Mouse (Mus musculus) forebrain, embryonic 13.5 days (tissue): ENCODE results near the gene Olfr1499. TPM values are rescaled to one million over a fixed set of nuclear protein-coding genes. Genes with fewer than 3 reads are reported as not detected.
"Not testable (repeated sequence)": the region's sequence is repeated elsewhere in the genome, so short reads cannot be mapped to it uniquely, and the experiment has no call there.

Experiments
- ATAC-seq: fragments of 200-750 bp; cut with Nextera tagmentation; 2 replicates; pipeline ENCODE4 v1.8.0; 2017
- H3K27ac ChIP-seq: fragments of 300-500 bp; sonication (generic); 2 replicates; pipeline ENCODE4 v1.5.1; 2015; ENCODE audit warnings: inconsistent platforms, mild to moderate bottlenecking, moderate library complexity
- H3K27me3 ChIP-seq: fragments of 300-500 bp; sonication (generic); 2 replicates; pipeline ENCODE4 v1.6.1; 2015; ENCODE audit warnings: mild to moderate bottlenecking, inconsistent platforms
- H3K36me3 ChIP-seq: fragments of 300-500 bp; sonication (generic); 2 replicates; pipeline ENCODE4 v1.6.1; 2015; ENCODE audit warnings: mild to moderate bottlenecking, inconsistent platforms; ENCODE audit not compliant: poor library complexity, severe bottlenecking
- H3K4me1 ChIP-seq: fragments of 300-500 bp; sonication (generic); 2 replicates; pipeline ENCODE4 v1.6.1; 2015; ENCODE audit warnings: inconsistent platforms
- H3K4me2 ChIP-seq: fragments of 300-500 bp; sonication (generic); 2 replicates; pipeline ENCODE4 v1.6.1; 2015; ENCODE audit warnings: inconsistent platforms, mild to moderate bottlenecking, moderate library complexity
- H3K4me3 ChIP-seq: fragments of 300-500 bp; sonication (generic); 2 replicates; pipeline ENCODE4 v1.5.1; 2015; ENCODE audit warnings: mild to moderate bottlenecking, inconsistent platforms
- H3K9ac ChIP-seq: fragments of 300-500 bp; sonication (generic); 2 replicates; pipeline ENCODE4 v1.6.1; 2015; ENCODE audit warnings: mild to moderate bottlenecking, inconsistent platforms
- H3K9me3 ChIP-seq: fragments of 300-500 bp; sonication (generic); replicated peaks from 2 replicates; pipeline ENCODE4 v1.6.1; 2016; ENCODE audit warnings: inconsistent platforms
- WGBS: fragments of 180-500 bp; shearing (Covaris S2); methylation state at CpG from one replicate; pipeline ENCODE4 v1.1.7; 2015; 5-methylcytosine and 5-hydroxymethylcytosine counted together
- polyA plus RNA-seq: library from polyadenylated mRNA; unstranded; fragments of >200 nt; fragmentation: Nextera tagmentation; extraction: Ambion mirVana; gene quantifications from 2 replicates; pipeline ENCODE4 v1.2.1, GENCODE M21; 2015

The Olfr1499 gene
- polyA plus RNA-seq: not detected in 2 replicates

DNA sequence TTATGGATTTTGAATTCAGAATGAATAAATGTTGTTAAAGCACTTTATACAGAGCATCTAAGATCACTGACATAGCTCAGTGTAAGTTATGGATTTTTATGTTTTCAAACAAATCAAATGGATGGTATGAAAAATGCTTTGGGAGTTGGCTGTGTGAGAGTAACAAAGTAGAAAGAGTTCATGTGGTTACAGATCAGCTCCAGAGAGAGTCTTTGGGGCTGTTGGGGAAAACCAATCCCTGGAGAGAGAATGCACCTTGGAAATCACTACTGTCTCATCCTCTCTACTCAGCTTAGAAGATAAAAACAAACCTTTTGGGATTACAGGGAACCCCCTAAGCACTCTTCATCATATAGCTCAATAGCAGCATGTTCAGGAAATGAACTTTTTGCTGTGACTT is at the start of gene Olfr1499:
Gene Olfr1499, minus strand, starts transcription at position 101 of the 400 bp plus-strand sequence.
- no peak for ATAC-seq
- H3K36me3 ChIP-seq: no peaks in the 10 kb centered on the region
- no peak within 1 kb of the TSS for H3K27ac ChIP-seq
- H3K9ac ChIP-seq: no peak within 1 kb of the TSS
- H3K4me3 ChIP-seq: no peak within 1 kb of the TSS
- no peaks in the 10 kb centered on the region for H3K4me1 ChIP-seq
- no peaks in the 10 kb centered on the region for H3K9me3 ChIP-seq
- no peaks in the 10 kb centered on the region for H3K27me3 ChIP-seq
- no peak within 1 kb of the TSS for H3K4me2 ChIP-seq

DNA sequence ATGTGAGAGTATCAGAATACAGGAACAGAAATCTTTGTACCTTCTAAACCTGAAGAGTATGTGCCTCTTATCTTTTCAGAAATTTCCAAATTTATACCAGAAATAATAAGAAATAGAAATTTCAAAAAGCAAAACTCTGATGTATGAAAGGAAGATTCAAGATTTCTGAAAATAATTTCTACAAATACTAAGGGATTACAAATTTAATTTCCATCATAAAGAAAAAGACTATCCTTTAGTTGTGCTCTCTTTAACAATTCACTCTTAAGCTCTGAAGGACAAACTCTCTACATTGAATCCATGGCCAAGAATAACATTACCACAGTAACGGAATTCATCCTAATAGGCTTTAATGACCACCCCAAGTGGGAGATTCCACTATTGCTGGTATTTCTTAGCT is 42.2 kb upstream of the Olfr1499 start, which contains the start of gene Olfr1502:
Gene Olfr1502, plus strand, starts transcription at position 301 of the 400 bp plus-strand sequence.
- no peaks in the 10 kb centered on the region for H3K27me3 ChIP-seq
- WGBS: 91% methylated on average over 1 of the region's 1 CpGs

DNA sequence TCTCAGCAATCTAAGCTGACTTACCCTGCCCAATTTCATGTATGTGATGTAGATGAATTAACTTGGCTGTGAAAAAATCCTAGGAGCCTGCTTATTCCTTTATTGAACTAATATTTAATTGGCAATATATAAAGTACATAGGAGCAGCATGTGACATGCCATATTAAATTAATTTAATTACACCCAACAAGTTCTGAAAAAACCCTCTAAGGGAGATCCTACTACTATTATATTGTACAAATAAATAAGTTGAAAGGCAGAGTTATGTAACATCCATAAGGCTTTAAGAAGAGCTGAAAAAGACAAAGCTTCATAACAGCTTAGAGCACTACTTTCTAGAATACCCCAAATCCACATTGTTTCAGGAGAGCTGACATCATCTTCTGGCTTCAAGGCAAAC is 31.3 kb upstream of the Olfr1499 start, which contains the start of gene Olfr1501:
Gene Olfr1501, minus strand, starts transcription at position 101 of the 400 bp plus-strand sequence.
- not testable (repeated sequence) for H3K27me3 ChIP-seq, H3K36me3 ChIP-seq, H3K9ac ChIP-seq, H3K4me3 ChIP-seq, ATAC-seq, H3K4me2 ChIP-seq, H3K9me3 ChIP-seq, H3K4me1 ChIP-seq, H3K27ac ChIP-seq

More for the DNA sequence above, 42.2 kb upstream of the Olfr1499 start, which contains the start of gene Olfr1502:
- ATAC-seq: no peak
- Histone ChIP-seq H3K9me3 (no peaks in the 10 kb centered on the region), H3K36me3 (no peaks in the 10 kb centered on the region), H3K9ac (no peak within 1 kb of the TSS), H3K27ac (no peak within 1 kb of the TSS), H3K4me3 (no peak within 1 kb of the TSS), H3K4me1 (no peaks in the 10 kb centered on the region), H3K4me2 (no peak within 1 kb of the TSS)

DNA sequence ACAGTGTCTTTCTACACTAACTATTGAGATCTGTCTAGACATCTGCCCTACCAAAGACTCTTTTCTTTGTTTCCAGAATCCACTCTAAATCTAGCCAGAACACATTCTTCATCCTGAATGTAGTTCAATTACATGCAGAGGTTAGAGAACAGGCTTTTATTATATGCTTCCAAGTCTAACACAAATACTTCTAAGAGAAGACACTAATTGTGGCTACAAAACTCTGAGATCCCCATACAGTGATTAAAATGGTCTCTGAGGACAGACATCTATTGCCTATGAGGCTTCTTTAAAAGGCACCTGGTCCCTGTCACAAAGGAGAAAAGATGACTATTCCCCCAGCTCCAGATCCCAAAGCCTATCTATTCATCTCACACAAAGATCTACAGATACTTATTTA is 11.1 kb upstream of the Olfr1499 start, which contains the start of gene Olfr1500:
Gene Olfr1500, minus strand, starts transcription at position 101 of the 400 bp plus-strand sequence.
- H3K4me3 ChIP-seq: no peak within 1 kb of the TSS
- no peak within 1 kb of the TSS for H3K4me2 ChIP-seq
- ATAC-seq: no peak
- no peaks in the 10 kb centered on the region for H3K36me3 ChIP-seq
- no peak within 1 kb of the TSS for H3K27ac ChIP-seq
- no peaks in the 10 kb centered on the region for H3K27me3 ChIP-seq
- no peak within 1 kb of the TSS for H3K9ac ChIP-seq
- H3K9me3 ChIP-seq: no peaks in the 10 kb centered on the region
- H3K4me1 ChIP-seq: no peaks in the 10 kb centered on the region

DNA sequence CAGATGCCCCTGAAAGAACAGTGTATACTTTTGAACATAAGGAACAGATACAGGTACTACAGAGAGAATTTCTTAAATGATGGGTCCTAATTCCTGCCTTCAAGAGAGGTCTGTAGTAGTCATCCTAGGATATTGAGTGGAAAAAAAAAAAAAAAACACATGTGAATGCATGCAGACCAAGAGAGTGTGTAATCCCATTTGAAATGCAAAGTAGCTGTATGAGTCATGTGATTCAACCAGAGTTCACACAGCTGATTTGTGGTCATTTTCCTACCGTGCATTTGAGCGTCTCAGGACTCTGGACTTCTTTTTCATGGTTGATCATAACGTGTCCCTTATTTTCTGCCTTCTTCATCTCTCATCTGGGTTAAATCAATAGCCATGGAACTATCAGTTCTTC is 9.2 kb upstream of the Olfr1499 start:
- Histone ChIP-seq H3K4me2 (no peak overlapping the region), H3K4me1 (no peaks in the 10 kb centered on the region), H3K27me3 (no peaks in the 10 kb centered on the region), H3K9me3 (no peaks in the 10 kb centered on the region), H3K27ac (no peak overlapping the region), H3K9ac (no peak overlapping the region), H3K4me3 (no peak overlapping the region), H3K36me3 (no peaks in the 10 kb centered on the region)
- no peak for ATAC-seq
- WGBS: 71% methylated on average over 3 of the region's 3 CpGs

DNA sequence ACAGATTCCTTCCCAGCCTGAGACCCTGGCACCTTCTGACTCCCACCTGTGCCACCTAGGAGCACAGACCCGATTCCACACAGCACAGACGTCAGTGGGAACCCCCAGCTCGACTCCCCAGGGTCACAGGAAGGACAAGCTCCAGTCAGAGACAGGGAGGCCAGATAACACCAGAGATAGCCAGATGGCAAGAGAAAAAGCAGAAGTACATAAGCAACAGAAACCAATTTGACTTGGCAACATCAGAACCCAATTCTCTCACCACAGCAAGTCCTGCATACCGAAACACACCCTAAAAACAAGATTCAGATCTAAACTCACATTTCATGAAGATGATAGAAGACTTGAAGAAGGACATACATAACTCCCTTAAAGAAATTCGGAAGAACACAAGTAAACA is 1.6 kb upstream of the Olfr1499 start:
- no peak for ATAC-seq
- Histone ChIP-seq H3K9ac (no peak overlapping the region), H3K4me1 (no peaks in the 10 kb centered on the region), H3K4me2 (no peak overlapping the region), H3K27ac (no peak overlapping the region), H3K36me3 (no peaks in the 10 kb centered on the region), H3K9me3 (no peaks in the 10 kb centered on the region), H3K27me3 (no peaks in the 10 kb centered on the region), H3K4me3 (no peak overlapping the region)
- WGBS: 81% methylated on average over 5 of the region's 5 CpGs

DNA sequence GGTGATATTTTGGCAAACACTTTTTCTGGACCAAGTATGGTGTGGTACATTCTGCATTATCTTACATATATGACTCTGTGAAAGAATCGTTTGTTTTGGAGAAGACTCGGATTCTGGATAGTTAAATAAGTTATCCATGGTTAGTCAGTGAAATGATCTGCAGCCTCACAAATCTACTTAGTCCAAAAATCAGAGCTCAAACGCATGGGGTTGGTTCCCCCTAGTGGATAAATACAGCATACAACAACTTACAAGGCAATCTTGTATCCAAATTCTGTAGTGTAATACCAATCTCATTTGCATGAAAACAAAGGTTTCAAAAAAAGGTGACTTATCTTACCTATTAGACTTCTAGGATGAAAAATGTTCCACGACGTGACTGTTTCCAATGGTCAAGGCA is 420 bp downstream of the Olfr1499 start:
- no peaks in the 10 kb centered on the region for H3K4me1 ChIP-seq
- H3K4me2 ChIP-seq: no peak overlapping the region
- H3K9ac ChIP-seq: no peak overlapping the region
- no peaks in the 10 kb centered on the region for H3K9me3 ChIP-seq
- H3K27me3 ChIP-seq: no peaks in the 10 kb centered on the region
- no peak for ATAC-seq
- H3K36me3 ChIP-seq: no peaks in the 10 kb centered on the region
- H3K27ac ChIP-seq: no peak overlapping the region
- WGBS: 34% methylated on average over 5 of the region's 5 CpGs
- no peak overlapping the region for H3K4me3 ChIP-seq

DNA sequence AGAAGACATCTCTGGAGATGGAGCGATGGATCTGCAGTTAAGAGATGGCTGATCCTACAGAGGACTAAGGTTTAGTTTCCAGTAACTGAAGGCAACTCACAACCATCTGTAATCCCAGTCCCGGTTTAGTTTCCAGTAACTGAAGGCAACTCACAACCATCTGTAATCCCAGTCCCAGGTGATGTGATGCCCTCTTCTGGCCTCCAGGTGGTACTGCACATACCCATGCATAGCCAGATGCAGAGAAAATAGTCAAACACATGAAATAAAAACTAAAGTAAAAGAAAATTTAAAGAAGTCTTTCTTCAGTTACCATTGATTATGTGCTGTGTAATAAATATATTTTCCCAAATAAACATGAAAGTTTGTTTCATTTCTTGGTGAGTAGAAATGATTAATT is 6.4 kb downstream of the Olfr1499 start:
- 60% methylated on average over 2 of the region's 2 CpGs for WGBS
- no peaks in the 10 kb centered on the region for H3K27me3 ChIP-seq
- no peak overlapping the region for H3K27ac ChIP-seq
- H3K4me3 ChIP-seq: no peak overlapping the region
- H3K4me2 ChIP-seq: no peak overlapping the region
- no peak for ATAC-seq
- H3K4me1 ChIP-seq: no peaks in the 10 kb centered on the region
- H3K9me3 ChIP-seq: no peaks in the 10 kb centered on the region
- H3K9ac ChIP-seq: no peak overlapping the region
- H3K36me3 ChIP-seq: no peaks in the 10 kb centered on the region

DNA sequence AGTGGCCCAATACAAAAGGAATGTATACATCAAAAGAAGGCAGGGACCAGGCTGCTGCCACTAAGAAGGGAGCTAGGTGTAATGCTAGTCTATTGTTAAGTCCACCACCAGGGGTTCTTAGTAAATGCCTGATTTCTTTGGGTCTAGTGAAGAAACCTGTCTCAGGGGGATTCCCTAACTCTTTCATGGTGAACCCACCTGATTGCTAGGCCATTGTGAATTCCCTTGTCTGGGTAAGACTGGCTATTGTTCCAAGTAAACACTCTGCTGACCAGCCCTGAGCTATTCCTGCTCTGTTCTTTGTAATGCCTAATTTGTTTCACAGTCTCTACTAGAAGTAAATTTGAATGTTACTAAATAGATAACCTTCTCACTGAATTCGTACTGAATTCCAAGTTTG is 13.8 kb downstream of the Olfr1499 start:
- ATAC-seq, H3K9me3 ChIP-seq, H3K27ac ChIP-seq, H3K4me3 ChIP-seq, H3K4me1 ChIP-seq, H3K4me2 ChIP-seq, H3K27me3 ChIP-seq, H3K36me3 ChIP-seq, H3K9ac ChIP-seq: not testable (repeated sequence)
- 56% methylated on average over 1 of the region's 1 CpGs for WGBS

DNA sequence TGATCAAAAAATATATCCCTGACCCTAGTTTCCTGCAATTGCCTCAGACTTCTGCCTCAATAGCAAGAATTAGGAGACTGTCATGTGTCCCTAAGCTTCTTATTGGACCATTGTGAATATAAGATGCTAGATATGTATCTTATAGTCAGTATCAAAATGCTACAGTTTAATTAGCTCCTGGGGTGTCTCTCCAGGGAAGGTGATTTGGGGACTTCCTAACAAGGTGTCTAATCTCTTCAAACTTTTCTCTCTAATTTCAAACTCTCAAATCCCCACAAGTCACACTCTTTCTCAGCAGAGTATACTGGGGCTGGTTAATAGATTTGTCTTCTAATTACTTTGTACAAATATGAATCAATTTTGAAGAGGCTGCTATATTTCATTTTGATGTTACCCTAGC is 21.1 kb downstream of the Olfr1499 start, which contains the start of gene Olfr1497:
Gene Olfr1497, minus strand, starts transcription at position 101 of the 400 bp plus-strand sequence.
- no peak for ATAC-seq

DNA sequence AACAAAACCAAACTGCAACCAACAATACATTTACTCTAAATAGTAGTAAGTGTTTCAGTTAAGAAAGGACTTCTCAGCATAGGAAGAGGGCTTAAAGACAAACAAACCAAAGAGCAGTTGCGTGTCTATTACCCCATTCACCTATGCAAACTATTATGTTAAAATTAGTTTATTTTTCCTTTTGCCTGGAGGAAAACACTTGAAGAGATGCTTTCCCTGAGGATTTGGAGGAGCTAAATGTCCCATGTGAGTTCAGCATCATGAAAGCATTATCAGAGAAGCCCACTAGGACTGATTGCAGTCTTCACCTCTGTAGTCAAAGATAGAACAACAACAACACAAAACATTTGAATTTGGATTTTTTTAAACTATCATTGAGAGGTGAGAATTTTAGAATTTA is 41.7 kb downstream of the Olfr1499 start, which contains the start of gene Olfr1496:
Gene Olfr1496, plus strand, starts transcription at position 301 of the 400 bp plus-strand sequence.
- Histone ChIP-seq H3K9me3 (no peaks in the 10 kb centered on the region), H3K4me1 (no peaks in the 10 kb centered on the region), H3K27ac (no peak within 1 kb of the TSS), H3K9ac (no peak within 1 kb of the TSS), H3K36me3 (no peaks in the 10 kb centered on the region), H3K4me2 (no peak within 1 kb of the TSS), H3K4me3 (no peak within 1 kb of the TSS), H3K27me3 (no peaks in the 10 kb centered on the region)
- ATAC-seq: no peak
- 77% methylated on average over 1 of the region's 1 CpGs for WGBS

More for the DNA sequence above, 21.1 kb downstream of the Olfr1499 start, which contains the start of gene Olfr1497:
- no peaks in the 10 kb centered on the region for H3K9me3 ChIP-seq
- no peak within 1 kb of the TSS for H3K9ac ChIP-seq
- no peaks in the 10 kb centered on the region for H3K27me3 ChIP-seq
- H3K4me3 ChIP-seq: no peak within 1 kb of the TSS
- H3K4me1 ChIP-seq: no peaks in the 10 kb centered on the region
- H3K4me2 ChIP-seq: no peak within 1 kb of the TSS
- no peak within 1 kb of the TSS for H3K27ac ChIP-seq
- H3K36me3 ChIP-seq: no peaks in the 10 kb centered on the region

DNA sequence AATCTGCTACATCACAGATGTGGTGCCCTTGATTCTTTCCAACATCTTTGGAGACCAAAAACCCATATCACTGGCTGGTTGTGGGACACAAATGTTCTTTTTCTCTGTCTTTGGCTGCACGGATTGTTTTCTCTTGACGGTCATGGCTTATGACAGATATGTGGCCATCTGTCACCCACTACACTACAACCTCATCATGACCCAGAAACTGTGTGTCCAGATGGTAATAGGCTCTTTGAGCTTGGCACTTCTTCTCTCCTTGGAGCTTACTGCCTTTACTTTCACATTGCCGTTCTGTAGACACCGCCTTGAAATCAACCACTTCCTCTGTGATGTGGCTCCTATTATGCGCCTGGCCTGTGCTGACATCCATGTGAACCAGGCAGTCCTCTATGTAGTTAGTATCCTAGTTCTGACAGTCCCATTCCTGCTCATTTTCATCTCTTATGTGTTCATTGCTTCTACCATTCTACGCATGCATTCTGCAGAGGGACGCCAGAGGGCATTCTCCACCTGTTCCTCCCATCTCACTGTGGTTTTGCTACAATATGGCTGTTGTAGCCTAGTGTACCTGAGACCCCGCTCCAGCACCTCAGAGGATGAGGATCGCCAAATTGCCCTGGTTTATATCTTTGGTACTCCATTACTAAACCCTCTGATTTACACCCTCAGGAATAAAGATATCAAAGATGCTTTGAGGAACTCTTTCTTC is 50.5 kb downstream of the Olfr1499 start:
- no peaks in the 10 kb centered on the region for H3K27me3 ChIP-seq
- no peaks in the 10 kb centered on the region; the same call in 1 of the 2 replicates for H3K9me3 ChIP-seq
- H3K27ac ChIP-seq: no peak overlapping the region
- no peaks in the 10 kb centered on the region for H3K36me3 ChIP-seq
- WGBS: 91% methylated on average over 9 of the region's 9 CpGs
- no peak overlapping the region for H3K9ac ChIP-seq
- no peak for ATAC-seq
- no peak overlapping the region for H3K4me2 ChIP-seq
- H3K4me1 ChIP-seq: no peaks in the 10 kb centered on the region
- no peak overlapping the region for H3K4me3 ChIP-seq

DNA sequence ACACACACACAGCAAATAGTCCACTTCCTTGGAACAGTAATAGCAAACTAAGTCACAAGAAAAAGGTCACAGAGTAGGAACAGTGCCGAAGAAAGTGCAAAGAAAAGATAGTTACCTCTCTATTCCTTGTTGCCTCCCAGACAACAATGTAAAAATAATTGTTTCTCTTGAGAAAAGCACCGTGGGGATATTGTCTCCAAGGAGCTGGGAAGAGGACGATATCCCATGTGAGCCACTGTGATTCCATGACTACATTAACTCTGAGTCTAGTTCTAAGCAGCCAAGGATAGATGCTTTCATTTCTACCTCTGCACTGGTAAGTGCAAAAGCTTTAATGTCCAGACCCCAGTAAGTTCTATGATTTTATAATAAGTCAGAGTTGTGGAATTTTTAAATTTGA is 54.9 kb downstream of the Olfr1499 start, which contains the start of gene Olfr1495:
Gene Olfr1495, plus strand, starts transcription at position 301 of the 400 bp plus-strand sequence.
- Histone ChIP-seq H3K27ac (no peak within 1 kb of the TSS), H3K9ac (no peak within 1 kb of the TSS), H3K4me3 (no peak within 1 kb of the TSS), H3K36me3 (no peaks in the 10 kb centered on the region), H3K4me1 (no peaks in the 10 kb centered on the region), H3K4me2 (no peak within 1 kb of the TSS), H3K9me3 (no peaks in the 10 kb centered on the region; the same call in 1 of the 2 replicates), H3K27me3 (no peaks in the 10 kb centered on the region)
- no peak for ATAC-seq
- WGBS: 92% methylated on average over 3 of the region's 3 CpGs
